Mouse (Mus musculus) embryonic facial prominence, embryonic 13.5 days (tissue): ENCODE measurements at regions not wholly inside any gene's neighbourhood (a gene's known extent, or its start where the extent isn't known, plus 50 kb on each side); places are given as distances from the start of the nearest gene placed in this dataset.

Source experiments
- ATAC-seq: fragments of 200-750 bp; cut with Nextera tagmentation; 2 replicates; pipeline ENCODE4 v1.8.0; 2017; ENCODE audit warnings: low read depth; ENCODE audit not compliant: insufficient number of reproducible peaks, insufficient read depth, low FRiP score, low TSS enrichment
- H3K27ac ChIP-seq: fragments of 300-500 bp; sonication (generic); 2 replicates; pipeline ENCODE4 v1.5.1; 2015; ENCODE audit warnings: moderate library complexity, mild to moderate bottlenecking, inconsistent platforms
- H3K27me3 ChIP-seq: fragments of 300-500 bp; sonication (generic); 2 replicates; pipeline ENCODE4 v1.6.1; 2015; ENCODE audit warnings: mild to moderate bottlenecking, inconsistent platforms
- H3K36me3 ChIP-seq: fragments of 300-500 bp; sonication (generic); 2 replicates; pipeline ENCODE4 v1.6.1; 2015; ENCODE audit warnings: mild to moderate bottlenecking, inconsistent platforms
- H3K4me1 ChIP-seq: fragments of 300-500 bp; sonication (generic); 2 replicates; pipeline ENCODE4 v1.6.1; 2015; ENCODE audit warnings: inconsistent platforms
- H3K4me2 ChIP-seq: fragments of 300-500 bp; sonication (generic); 2 replicates; pipeline ENCODE4 v1.6.1; 2015; ENCODE audit warnings: moderate library complexity, mild to moderate bottlenecking, inconsistent platforms
- H3K4me3 ChIP-seq: fragments of 300-500 bp; sonication (generic); 2 replicates; pipeline ENCODE4 v1.5.1; 2015; ENCODE audit warnings: mild to moderate bottlenecking, inconsistent platforms
- H3K9ac ChIP-seq: fragments of 300-500 bp; sonication (generic); 2 replicates; pipeline ENCODE4 v1.6.1; 2015; ENCODE audit warnings: mild to moderate bottlenecking, inconsistent platforms
- H3K9me3 ChIP-seq: fragments of 300-500 bp; sonication (generic); 2 replicates; pipeline ENCODE4 v1.6.1; 2016; ENCODE audit warnings: inconsistent platforms
- WGBS: fragments of 180-500 bp; shearing (Covaris S2); methylation state at CpG from one replicate; pipeline ENCODE4 v1.1.7; 2015; ENCODE audit warnings: mixed read lengths; 5-methylcytosine and 5-hydroxymethylcytosine counted together

GRCm38 (mm10) chrX:99567367-99568164 is 96.5 kb upstream of the Pja1 start:
- peaks cover 10% of the 10 kb centered on the region for H3K4me1 ChIP-seq
- peak overlapping the region; percentile 14 for H3K4me3 ChIP-seq
- peak overlapping the region; percentile 74; the same call in 1 of the 2 replicates for H3K27ac ChIP-seq
- H3K9ac ChIP-seq = 0 out of 2 replicates have a peak overlapping the region, but pooled peaks have one; percentile 51
- WGBS = 27% methylated on average over 26 of the region's 28 CpGs
- no peaks in the 10 kb centered on the region for H3K9me3 ChIP-seq
- peak; percentile 71 for ATAC-seq
- H3K27me3 ChIP-seq = peaks cover 91% of the 10 kb centered on the region
- H3K4me2 ChIP-seq = peak overlapping the region; percentile 51
- no peaks in the 10 kb centered on the region for H3K36me3 ChIP-seq

- Histone ChIP-seq H3K9ac (no peak overlapping the region), H3K4me3 (no peak overlapping the region), H3K27me3 (peaks cover 86% of the 10 kb centered on the region), H3K36me3 (no peaks in the 10 kb centered on the region), H3K27ac (no peak overlapping the region), H3K4me1 (0 out of 2 replicates have a peak, but pooled peaks cover 8% of the 10 kb centered on the region), H3K9me3 (no peaks in the 10 kb centered on the region), H3K4me2 (no peak overlapping the region)
- WGBS = 53% methylated on average over 8 of the region's 8 CpGs
- no peak for ATAC-seq
Observed at GRCm38 (mm10) chrX:99561995-99562394, 90.9 kb upstream of the Pja1 start.

GRCm38 (mm10) chrX:99560699-99561098 is 89.6 kb upstream of the Pja1 start:
- H3K4me3 ChIP-seq = no peak overlapping the region
- whole genome bisulfite sequencing = 87% methylated on average over 2 of the region's 2 CpGs
- H3K4me2 ChIP-seq = no peak overlapping the region
- H3K4me1 ChIP-seq = 0 out of 2 replicates have a peak, but pooled peaks cover 8% of the 10 kb centered on the region
- H3K36me3 ChIP-seq = no peaks in the 10 kb centered on the region
- no peak overlapping the region for H3K27ac ChIP-seq
- H3K27me3 ChIP-seq = peaks cover 86% of the 10 kb centered on the region
- no peak for ATAC-seq
- no peaks in the 10 kb centered on the region for H3K9me3 ChIP-seq
- no peak overlapping the region for H3K9ac ChIP-seq

GRCm38 (mm10) chrX:99556876-99557354 is 85.8 kb upstream of the Pja1 start:
- H3K27me3 ChIP-seq = peaks cover 86% of the 10 kb centered on the region
- WGBS = 34% methylated on average over 8 of the region's 8 CpGs

GRCm38 (mm10) chrX:99555976-99556781 is 85.1 kb upstream of the Pja1 start:
- Histone ChIP-seq H3K36me3 (no peaks in the 10 kb centered on the region), H3K4me2 (no peak overlapping the region), H3K4me1 (peaks cover 8% of the 10 kb centered on the region; the same call in 1 of the 2 replicates), H3K4me3 (no peak overlapping the region), H3K9ac (no peak overlapping the region), H3K27ac (no peak overlapping the region), H3K27me3 (peaks cover 91% of the 10 kb centered on the region), H3K9me3 (no peaks in the 10 kb centered on the region)
- 47% methylated on average over 13 of the region's 13 CpGs for WGBS
- ATAC-seq = no peak

More at GRCm38 (mm10) chrX:99556876-99557354, 85.8 kb upstream of the Pja1 start:
- Histone ChIP-seq H3K36me3 (no peaks in the 10 kb centered on the region), H3K4me1 (0 out of 2 replicates have a peak, but pooled peaks cover 5% of the 10 kb centered on the region), H3K9ac (no peak overlapping the region), H3K4me2 (no peak overlapping the region), H3K27ac (no peak overlapping the region), H3K9me3 (no peaks in the 10 kb centered on the region), H3K4me3 (no peak overlapping the region)
- no peak for ATAC-seq

GRCm38 (mm10) chrX:99552778-99553177 is 81.7 kb upstream of the Pja1 start:
- ATAC-seq = no peak
- H3K4me2 ChIP-seq = no peak overlapping the region
- H3K9me3 ChIP-seq = no peaks in the 10 kb centered on the region
- WGBS = 90% methylated on average over 2 of the region's 2 CpGs
- peaks cover 25% of the 10 kb centered on the region for H3K4me1 ChIP-seq
- no peak overlapping the region for H3K9ac ChIP-seq
- H3K27ac ChIP-seq = no peak overlapping the region
- H3K36me3 ChIP-seq = no peaks in the 10 kb centered on the region
- peaks cover 96% of the 10 kb centered on the region for H3K27me3 ChIP-seq
- no peak overlapping the region for H3K4me3 ChIP-seq

GRCm38 (mm10) chrX:99550057-99550760 is 79.1 kb upstream of the Pja1 start:
- Histone ChIP-seq H3K4me3 (no peak overlapping the region), H3K9ac (no peak overlapping the region), H3K36me3 (no peaks in the 10 kb centered on the region), H3K4me2 (no peak overlapping the region), H3K4me1 (peaks cover 21% of the 10 kb centered on the region), H3K27ac (peak overlapping the region; percentile 33; the same call in 1 of the 2 replicates), H3K27me3 (peaks cover 79% of the 10 kb centered on the region), H3K9me3 (no peaks in the 10 kb centered on the region)
- peak; percentile 52; the same call in 1 of the 2 replicates for ATAC-seq
- WGBS = 44% methylated on average over 7 of the region's 7 CpGs

GRCm38 (mm10) chrX:99548284-99549019 is 77.4 kb upstream of the Pja1 start:
- ATAC-seq = no peak
- no peak overlapping the region for H3K27ac ChIP-seq
- H3K4me1 ChIP-seq = peaks cover 21% of the 10 kb centered on the region
- no peak overlapping the region for H3K4me3 ChIP-seq
- H3K9me3 ChIP-seq = no peaks in the 10 kb centered on the region
- H3K36me3 ChIP-seq = no peaks in the 10 kb centered on the region
- H3K9ac ChIP-seq = no peak overlapping the region
- H3K27me3 ChIP-seq = peaks cover 75% of the 10 kb centered on the region
- no peak overlapping the region for H3K4me2 ChIP-seq
- WGBS = 51% methylated on average over 4 of the region's 4 CpGs

GRCm38 (mm10) chrX:99544410-99544809 is 73.3 kb upstream of the Pja1 start:
- Histone ChIP-seq H3K27ac (no peak overlapping the region), H3K4me2 (no peak overlapping the region), H3K9ac (no peak overlapping the region), H3K27me3 (peaks cover 63% of the 10 kb centered on the region), H3K36me3 (no peaks in the 10 kb centered on the region), H3K4me3 (no peak overlapping the region), H3K9me3 (no peaks in the 10 kb centered on the region), H3K4me1 (peaks cover 4% of the 10 kb centered on the region; the same call in 1 of the 2 replicates)
- WGBS = 87% methylated on average over 4 of the region's 4 CpGs
- no peak for ATAC-seq

GRCm38 (mm10) chrX:99541916-99542315 is 70.8 kb upstream of the Pja1 start:
- Histone ChIP-seq H3K9ac (no peak overlapping the region), H3K4me1 (peaks cover 4% of the 10 kb centered on the region; the same call in 1 of the 2 replicates), H3K27ac (no peak overlapping the region), H3K9me3 (no peaks in the 10 kb centered on the region), H3K36me3 (no peaks in the 10 kb centered on the region), H3K27me3 (peaks cover 51% of the 10 kb centered on the region), H3K4me2 (no peak overlapping the region), H3K4me3 (no peak overlapping the region)
- ATAC-seq = no peak
- 88% methylated on average over 3 of the region's 3 CpGs for WGBS
